Mouse (Mus musculus): Measurements from ENCODE around the gene Crybb3. TPM values are rescaled to one million over a fixed set of nuclear protein-coding genes. Genes with fewer than 3 reads are reported as not detected.

Gene Crybb3
- 0.56 and 0.77 TPM in 2 replicates for polyA plus RNA-seq (2014; fragmentation: Nextera tagmentation; extraction: Ambion mirVana)

DNA sequence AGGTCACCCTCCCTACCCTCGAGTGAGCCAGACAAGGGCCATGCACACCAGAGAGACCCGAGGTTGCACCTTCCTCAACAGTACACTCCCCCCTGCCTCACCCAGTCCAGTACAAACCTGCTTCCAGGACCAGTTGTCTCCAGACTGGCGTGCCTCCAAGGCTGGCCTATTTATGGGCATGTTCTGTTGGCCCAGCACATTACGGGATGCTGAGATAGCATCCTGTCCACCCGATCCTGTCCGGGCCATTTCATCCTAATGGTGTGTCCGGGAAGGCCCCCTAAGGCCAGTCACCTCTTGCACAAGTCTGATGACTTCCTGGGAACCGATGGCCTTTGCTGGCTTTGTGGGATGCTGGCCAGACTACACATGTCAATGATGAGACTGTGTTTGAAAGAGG, at the start of gene Crybb3:
TSS of gene Crybb3 (minus strand) at position 146 of the 400 bp plus-strand sequence.
- 73% methylated on average over 8 of the region's 8 CpGs for WGBS (ENCODE audit: insufficient replicate concordance)
- 0 out of 2 replicates have a peak within 1 kb of the TSS, but pooled peaks have one; percentile 44 for H3K9ac ChIP-seq (ENCODE audit: low read depth, low read length)
- H3K4me1 ChIP-seq (ENCODE audit: control insufficient read depth, insufficient read depth, low read length), result peaks cover 4% of the 10 kb centered on the region; the same call in 1 of the 2 replicates
- H3K27me3 ChIP-seq (ENCODE audit: control insufficient read depth, insufficient read depth, low read length), result peaks cover 4% of the 10 kb centered on the region; the same call in 1 of the 2 replicates
- no peaks in the 10 kb centered on the region for H3K9me3 ChIP-seq (replicated peaks; ENCODE audit: control insufficient read depth, low read length)
- H3K4me2 ChIP-seq, result no peak within 1 kb of the TSS
- no peak within 1 kb of the TSS for H3K27ac ChIP-seq (ENCODE audit: low read depth, low read length)
- no peaks in the 10 kb centered on the region for H3K36me3 ChIP-seq (ENCODE audit: control insufficient read depth, insufficient read depth, low read length)
- ATAC-seq (replicated peaks; ENCODE audit: insufficient number of reproducible peaks, low FRiP score, low TSS enrichment), result no peak
- no peak within 1 kb of the TSS for H3K4me3 ChIP-seq (ENCODE audit: low read depth, low read length)

DNA sequence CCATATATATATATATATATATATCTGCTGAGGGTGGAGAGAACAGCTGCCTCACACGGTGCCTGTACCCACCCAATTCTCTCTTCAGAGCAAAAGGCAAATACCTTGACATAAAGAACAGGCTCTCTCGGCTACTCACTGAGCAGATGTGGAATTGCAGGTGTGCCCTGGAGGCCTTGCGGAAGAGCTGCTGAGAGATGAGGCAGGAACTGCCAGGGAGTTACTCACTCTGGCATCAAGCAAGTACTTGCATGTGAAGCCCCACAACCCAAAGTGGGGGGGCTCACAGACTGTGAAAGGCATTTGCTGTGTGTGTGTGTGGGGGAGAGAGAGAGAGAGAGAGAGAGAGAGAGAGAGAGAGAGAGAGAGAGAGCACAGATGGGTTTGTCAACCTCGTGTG, 47.0 kb upstream of the Crybb3 start:
- Histone ChIP-seq H3K9ac (ENCODE audit: low read depth, low read length) (no peak overlapping the region), H3K27me3 (ENCODE audit: control insufficient read depth, insufficient read depth, low read length) (no peaks in the 10 kb centered on the region), H3K4me3 (ENCODE audit: low read depth, low read length) (no peak overlapping the region), H3K36me3 (ENCODE audit: control insufficient read depth, insufficient read depth, low read length) (no peaks in the 10 kb centered on the region), H3K27ac (ENCODE audit: low read depth, low read length) (no peak overlapping the region), H3K4me1 (ENCODE audit: control insufficient read depth, insufficient read depth, low read length) (peaks cover 32% of the 10 kb centered on the region), H3K9me3 (replicated peaks; ENCODE audit: control insufficient read depth, low read length) (no peaks in the 10 kb centered on the region), H3K4me2 (no peak overlapping the region)
- ATAC-seq (replicated peaks; ENCODE audit: insufficient number of reproducible peaks, low FRiP score, low TSS enrichment), result no peak
- WGBS (ENCODE audit: insufficient replicate concordance), result 71% methylated on average over 4 of the region's 4 CpGs

DNA sequence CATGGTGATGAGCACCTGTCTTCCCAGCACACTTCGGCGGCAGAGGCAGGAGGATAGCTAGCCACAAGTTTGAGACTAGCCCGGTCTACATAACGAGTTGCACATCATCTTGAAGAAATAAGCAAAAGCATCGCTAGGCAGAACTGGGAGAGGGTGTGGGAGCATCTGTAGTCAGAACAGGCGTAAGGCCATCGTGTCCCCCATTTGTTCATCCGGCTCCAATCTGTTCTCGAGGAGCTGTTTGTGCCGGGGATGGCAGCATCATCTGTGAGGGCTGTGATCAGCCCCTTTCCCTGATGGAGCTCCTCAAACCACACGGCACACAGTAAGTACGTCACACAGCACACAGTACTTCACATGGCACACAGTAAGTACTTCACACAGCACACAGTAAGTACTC, 45.1 kb upstream of the Crybb3 start:
- Histone ChIP-seq H3K9ac (ENCODE audit: low read depth, low read length) (no peak overlapping the region), H3K4me3 (ENCODE audit: low read depth, low read length) (no peak overlapping the region), H3K27ac (ENCODE audit: low read depth, low read length) (no peak overlapping the region), H3K4me2 (no peak overlapping the region), H3K27me3 (ENCODE audit: control insufficient read depth, insufficient read depth, low read length) (no peaks in the 10 kb centered on the region), H3K4me1 (ENCODE audit: control insufficient read depth, insufficient read depth, low read length) (peaks cover 34% of the 10 kb centered on the region), H3K9me3 (replicated peaks; ENCODE audit: control insufficient read depth, low read length) (no peaks in the 10 kb centered on the region), H3K36me3 (ENCODE audit: control insufficient read depth, insufficient read depth, low read length) (no peaks in the 10 kb centered on the region)
- no peak for ATAC-seq (replicated peaks; ENCODE audit: insufficient number of reproducible peaks, low FRiP score, low TSS enrichment)
- WGBS (ENCODE audit: insufficient replicate concordance), result 90% methylated on average over 12 of the region's 12 CpGs

DNA sequence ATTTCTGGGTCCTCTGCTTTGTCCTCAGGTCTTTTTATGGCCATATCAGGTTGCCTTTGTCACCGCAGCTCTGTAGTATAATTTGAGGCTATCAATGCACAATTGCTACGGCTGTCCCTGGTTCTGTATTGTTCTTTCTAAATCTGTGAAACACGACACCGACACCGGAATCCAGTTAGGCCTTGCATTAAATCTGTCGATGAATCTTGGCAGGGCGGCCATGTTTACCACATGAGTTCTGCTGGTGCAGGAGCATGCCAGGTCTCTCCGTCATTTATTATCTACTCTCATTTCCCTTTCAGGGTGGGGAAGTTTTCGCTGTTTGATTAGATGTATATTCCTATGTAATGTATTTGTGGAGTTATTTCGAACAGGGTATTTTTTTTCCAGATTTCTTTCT, 42.3 kb upstream of the Crybb3 start:
- no peak overlapping the region for H3K4me3 ChIP-seq (ENCODE audit: low read depth, low read length)
- H3K9ac ChIP-seq (ENCODE audit: low read depth, low read length), result no peak overlapping the region
- 72% methylated on average over 10 of the region's 10 CpGs for WGBS (ENCODE audit: insufficient replicate concordance)
- H3K27ac ChIP-seq (ENCODE audit: low read depth, low read length), result no peak overlapping the region
- H3K4me1 ChIP-seq (ENCODE audit: control insufficient read depth, insufficient read depth, low read length), result peaks cover 58% of the 10 kb centered on the region
- ATAC-seq (replicated peaks; ENCODE audit: insufficient number of reproducible peaks, low FRiP score, low TSS enrichment), result no peak
- no peaks in the 10 kb centered on the region for H3K9me3 ChIP-seq (replicated peaks; ENCODE audit: control insufficient read depth, low read length)
- H3K4me2 ChIP-seq, result no peak overlapping the region
- H3K27me3 ChIP-seq (ENCODE audit: control insufficient read depth, insufficient read depth, low read length), result no peaks in the 10 kb centered on the region
- H3K36me3 ChIP-seq (ENCODE audit: control insufficient read depth, insufficient read depth, low read length), result no peaks in the 10 kb centered on the region

DNA sequence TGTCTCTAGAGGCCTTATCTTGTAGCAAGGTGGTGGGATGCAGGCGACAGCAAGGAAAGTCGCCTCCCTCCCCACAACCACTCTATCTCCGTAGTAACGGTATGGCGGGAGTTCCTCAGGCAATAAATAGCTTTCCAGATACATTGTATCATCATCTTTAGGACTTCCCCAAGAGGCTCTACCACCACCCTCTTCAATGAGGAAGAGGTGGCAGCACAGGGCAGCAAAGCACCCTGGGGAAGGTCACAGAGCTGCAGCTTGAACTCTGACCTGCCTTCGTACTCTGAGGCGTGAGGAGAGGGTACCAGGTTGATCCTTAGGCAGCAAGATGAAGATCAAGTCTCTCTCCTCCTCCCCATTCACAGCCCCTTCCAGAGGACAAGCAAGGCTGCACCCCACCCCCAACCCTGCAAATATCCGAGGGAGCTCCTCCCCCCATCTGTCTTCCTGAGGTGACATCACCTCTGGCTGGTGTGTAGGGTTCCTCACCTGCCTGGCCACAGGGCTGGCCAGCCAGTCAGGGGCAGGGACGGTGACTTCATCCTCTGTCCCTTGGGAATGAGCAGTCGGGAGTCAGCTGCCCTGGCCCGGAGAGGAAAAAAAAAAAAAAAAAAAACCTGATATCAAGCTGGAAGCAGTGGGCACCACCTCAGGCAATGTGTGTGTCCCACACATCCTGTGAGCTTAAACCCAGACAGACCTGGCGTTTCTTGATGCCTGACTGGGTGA, 41.1 kb upstream of the Crybb3 start:
- H3K9me3 ChIP-seq (replicated peaks; ENCODE audit: control insufficient read depth, low read length), result no peaks in the 10 kb centered on the region
- H3K4me1 ChIP-seq (ENCODE audit: control insufficient read depth, insufficient read depth, low read length), result peaks cover 58% of the 10 kb centered on the region
- 0 out of 2 replicates have a peak, but pooled peaks have one; percentile 27 for ATAC-seq (replicated peaks; ENCODE audit: insufficient number of reproducible peaks, low FRiP score, low TSS enrichment)
- no peaks in the 10 kb centered on the region for H3K27me3 ChIP-seq (ENCODE audit: control insufficient read depth, insufficient read depth, low read length)
- no peaks in the 10 kb centered on the region for H3K36me3 ChIP-seq (ENCODE audit: control insufficient read depth, insufficient read depth, low read length)
- H3K9ac ChIP-seq (ENCODE audit: low read depth, low read length), result no peak overlapping the region
- 11% methylated on average over 12 of the region's 12 CpGs for WGBS (ENCODE audit: insufficient replicate concordance)
- H3K4me3 ChIP-seq (ENCODE audit: low read depth, low read length), result no peak overlapping the region
- H3K4me2 ChIP-seq, result peak overlapping the region; percentile 23
- H3K27ac ChIP-seq (ENCODE audit: low read depth, low read length), result peak overlapping the region; percentile 54; the same call in 1 of the 2 replicates

DNA sequence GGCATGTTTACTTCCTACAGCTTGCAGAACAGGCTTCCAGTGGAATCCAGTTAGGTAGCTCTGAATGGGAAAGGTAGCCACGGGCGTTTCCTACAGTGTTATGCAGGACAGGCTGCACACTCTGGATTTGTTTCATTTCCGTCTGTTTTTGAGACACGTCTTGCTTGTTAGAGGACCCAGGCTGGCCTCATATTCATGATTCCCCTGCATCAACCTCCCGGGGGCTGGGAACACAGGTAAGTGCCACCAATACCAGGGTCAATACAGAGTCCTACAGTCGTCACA, 40.1 kb upstream of the Crybb3 start:
- H3K4me1 ChIP-seq (ENCODE audit: control insufficient read depth, insufficient read depth, low read length), result peaks cover 54% of the 10 kb centered on the region
- no peaks in the 10 kb centered on the region for H3K9me3 ChIP-seq (replicated peaks; ENCODE audit: control insufficient read depth, low read length)
- no peak overlapping the region; the same call in 1 of the 2 replicates for H3K27ac ChIP-seq (ENCODE audit: low read depth, low read length)
- no peak overlapping the region for H3K4me3 ChIP-seq (ENCODE audit: low read depth, low read length)
- whole genome bisulfite sequencing (ENCODE audit: insufficient replicate concordance), result 71% methylated on average over 6 of the region's 6 CpGs
- H3K4me2 ChIP-seq, result no peak overlapping the region
- no peaks in the 10 kb centered on the region for H3K36me3 ChIP-seq (ENCODE audit: control insufficient read depth, insufficient read depth, low read length)
- no peak overlapping the region for H3K9ac ChIP-seq (ENCODE audit: low read depth, low read length)
- H3K27me3 ChIP-seq (ENCODE audit: control insufficient read depth, insufficient read depth, low read length), result no peaks in the 10 kb centered on the region
- no peak for ATAC-seq (replicated peaks; ENCODE audit: insufficient number of reproducible peaks, low FRiP score, low TSS enrichment)

DNA sequence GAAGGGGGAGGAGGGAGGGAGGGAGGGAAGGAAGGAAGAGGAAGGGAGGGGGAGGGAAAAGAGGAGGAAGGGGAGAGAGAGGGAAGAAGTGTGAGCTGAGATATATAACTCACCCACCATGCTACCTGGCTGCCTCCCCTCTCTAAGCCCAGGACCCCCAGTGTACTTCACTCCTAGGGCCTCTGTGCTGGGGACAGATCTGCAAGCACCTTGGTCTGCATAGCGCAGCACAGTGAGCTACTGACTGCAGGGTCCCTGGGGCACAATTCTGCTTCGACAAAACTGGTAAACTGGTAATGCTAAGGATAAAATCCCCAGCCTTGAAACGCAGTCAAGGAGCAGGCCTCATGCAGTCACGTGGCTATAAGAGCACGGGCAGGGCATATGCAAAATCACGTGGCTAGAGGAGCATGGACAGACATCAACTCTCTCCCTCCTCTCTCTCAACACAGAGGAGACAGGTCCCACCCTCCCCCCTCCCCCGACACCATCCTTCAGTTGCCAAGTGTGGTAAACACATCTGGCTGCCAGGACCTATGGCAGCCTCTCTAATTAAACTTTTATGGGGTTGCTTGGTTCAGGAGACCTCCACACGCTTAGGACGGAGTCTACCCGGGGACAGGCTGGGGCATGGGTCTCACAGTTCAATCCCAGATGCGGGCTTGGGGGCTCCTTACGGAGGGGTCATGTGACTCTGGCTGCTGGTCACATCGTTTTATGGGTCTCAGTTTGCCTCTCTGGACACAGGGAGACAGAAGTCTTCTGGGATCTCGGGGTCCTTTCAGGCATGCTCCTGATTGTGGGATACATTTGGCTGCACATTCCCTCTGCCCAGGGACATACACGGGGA, 39.6 kb upstream of the Crybb3 start:
- H3K4me3 ChIP-seq (ENCODE audit: low read depth, low read length), result no peak overlapping the region
- 28% methylated on average over 15 of the region's 15 CpGs for WGBS (ENCODE audit: insufficient replicate concordance)
- H3K4me2 ChIP-seq, result 0 out of 2 replicates have a peak overlapping the region, but pooled peaks have one; percentile 9
- peaks cover 59% of the 10 kb centered on the region for H3K4me1 ChIP-seq (ENCODE audit: control insufficient read depth, insufficient read depth, low read length)
- H3K36me3 ChIP-seq (ENCODE audit: control insufficient read depth, insufficient read depth, low read length), result no peaks in the 10 kb centered on the region
- no peak for ATAC-seq (replicated peaks; ENCODE audit: insufficient number of reproducible peaks, low FRiP score, low TSS enrichment)
- H3K9ac ChIP-seq (ENCODE audit: low read depth, low read length), result 0 out of 2 replicates have a peak overlapping the region, but pooled peaks have one; percentile 44
- no peaks in the 10 kb centered on the region for H3K9me3 ChIP-seq (replicated peaks; ENCODE audit: control insufficient read depth, low read length)
- no peaks in the 10 kb centered on the region for H3K27me3 ChIP-seq (ENCODE audit: control insufficient read depth, insufficient read depth, low read length)
- H3K27ac ChIP-seq (ENCODE audit: low read depth, low read length), result no peak overlapping the region; the same call in 1 of the 2 replicates

DNA sequence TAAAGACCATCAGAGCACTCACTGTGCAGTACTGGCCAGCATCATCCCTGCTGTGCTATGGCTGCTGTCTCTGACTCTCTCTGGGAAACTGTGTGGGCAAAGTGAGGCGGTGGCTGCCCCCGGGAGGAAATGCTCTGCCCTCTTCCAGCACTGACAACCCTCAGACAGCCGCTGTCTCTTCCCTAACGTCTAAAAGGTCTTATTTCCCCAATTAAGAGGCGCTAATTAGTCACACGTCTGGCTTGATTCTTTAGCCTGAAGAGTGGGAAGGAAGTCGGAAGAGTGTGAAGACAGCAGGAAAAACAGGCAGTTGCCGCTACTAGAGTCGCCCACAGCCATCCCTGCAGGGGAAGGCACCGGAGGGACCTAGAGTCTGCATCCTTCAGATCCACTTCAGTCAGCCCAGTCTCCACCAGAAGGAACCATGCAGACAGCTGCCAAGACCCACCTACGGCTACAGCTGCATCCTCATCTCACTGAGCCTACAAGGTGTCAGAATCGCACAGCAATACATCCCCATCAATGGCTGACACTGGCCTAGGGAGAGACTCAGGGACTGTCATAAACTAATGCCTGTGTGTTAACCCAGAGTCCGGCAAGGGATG, 38.6 kb upstream of the Crybb3 start:
- peak overlapping the region; percentile 52 for H3K9ac ChIP-seq (ENCODE audit: low read depth, low read length)
- H3K27ac ChIP-seq (ENCODE audit: low read depth, low read length), result 0 out of 2 replicates have a peak overlapping the region, but pooled peaks have one; percentile 3
- no peak for ATAC-seq (replicated peaks; ENCODE audit: insufficient number of reproducible peaks, low FRiP score, low TSS enrichment)
- 30% methylated on average over 13 of the region's 13 CpGs for WGBS (ENCODE audit: insufficient replicate concordance)
- no peaks in the 10 kb centered on the region for H3K9me3 ChIP-seq (replicated peaks; ENCODE audit: control insufficient read depth, low read length)
- no peak overlapping the region for H3K4me3 ChIP-seq (ENCODE audit: low read depth, low read length)
- no peaks in the 10 kb centered on the region for H3K36me3 ChIP-seq (ENCODE audit: control insufficient read depth, insufficient read depth, low read length)
- H3K27me3 ChIP-seq (ENCODE audit: control insufficient read depth, insufficient read depth, low read length), result no peaks in the 10 kb centered on the region
- peaks cover 68% of the 10 kb centered on the region for H3K4me1 ChIP-seq (ENCODE audit: control insufficient read depth, insufficient read depth, low read length)
- peak overlapping the region; percentile 9; the same call in 1 of the 2 replicates for H3K4me2 ChIP-seq
